Mouse (Mus musculus) heart, embryonic 14.5 days (tissue): ENCODE results near the gene Ccdc117. TPM values are rescaled to one million over a fixed set of nuclear protein-coding genes. Genes with fewer than 3 reads are reported as not detected.

Experiments
- ATAC-seq: fragments of 200-750 bp; cut with Nextera tagmentation; 2 replicates; pipeline ENCODE4 v1.8.0; 2017; ENCODE audit warnings: low read depth, moderate TSS enrichment; ENCODE audit not compliant: insufficient number of reproducible peaks, insufficient read depth, low FRiP score
- H3K27ac ChIP-seq, 2 experiments: fragments of 200-500 bp in 1 of 2; fragments of 300-500 bp in 1 of 2; sonication (generic) in 1 of 2; replicated peaks in 1 of 2; 2 replicates each; pipeline ENCODE4 v1.5.1; 2012 to 2014; ENCODE audit warnings: low read depth in 2 of 2, low read length in 2 of 2, control low read depth in 1 of 2, mild to moderate bottlenecking in 1 of 2, mixed read lengths in 1 of 2; ENCODE audit not compliant: control insufficient read depth in 1 of 2, insufficient read depth in 1 of 2
- H3K27me3 ChIP-seq: fragments of 300-500 bp; sonication (generic); 2 replicates; pipeline ENCODE4 v1.6.1; 2014; ENCODE audit warnings: mild to moderate bottlenecking, low read length, control low read depth; ENCODE audit not compliant: control insufficient read depth, insufficient read depth
- H3K36me3 ChIP-seq: fragments of 300-500 bp; sonication (generic); 2 replicates; pipeline ENCODE4 v1.6.1; 2014; ENCODE audit warnings: mild to moderate bottlenecking, control low read depth, low read length, mixed read lengths; ENCODE audit not compliant: control insufficient read depth, insufficient read depth
- H3K4me1 ChIP-seq, 2 experiments: fragments of 200-500 bp in 1 of 2; fragments of 300-500 bp in 1 of 2; sonication (generic) in 1 of 2; 2 replicates each; pipeline ENCODE4 v1.6.1; 2012 to 2014; ENCODE audit warnings: low read length in 2 of 2, control low read depth in 1 of 2, mixed read lengths in 1 of 2; ENCODE audit not compliant: control insufficient read depth in 2 of 2, insufficient read depth in 2 of 2
- H3K4me2 ChIP-seq: fragments of 300-500 bp; sonication (generic); 2 replicates; pipeline ENCODE4 v1.6.1; 2014; ENCODE audit warnings: mild to moderate bottlenecking, low read length
- H3K4me3 ChIP-seq, 2 experiments: fragments of 200-500 bp in 1 of 2; fragments of 300-500 bp in 1 of 2; sonication (generic) in 1 of 2; 2 replicates each; pipeline ENCODE4 v1.5.1; 2012 to 2014; ENCODE audit warnings: low read length in 2 of 2, mild to moderate bottlenecking in 2 of 2, control low read depth in 1 of 2, low read depth in 1 of 2, moderate library complexity in 1 of 2; ENCODE audit not compliant: control insufficient read depth in 1 of 2, insufficient read depth in 1 of 2
- H3K9ac ChIP-seq: fragments of 300-500 bp; sonication (generic); 2 replicates; pipeline ENCODE4 v1.6.1; 2014; ENCODE audit warnings: mild to moderate bottlenecking, low read length
- H3K9me3 ChIP-seq: fragments of 300-500 bp; sonication (generic); 2 replicates; pipeline ENCODE4 v1.6.1; 2016; ENCODE audit warnings: low read length, control low read depth; ENCODE audit not compliant: control insufficient read depth
- WGBS: fragments of 180-500 bp; shearing (Covaris S2); extraction: QIAGEN DNeasy Blood & Tissue Kit; methylation state at CpG from one replicate; pipeline ENCODE4 v1.1.7; 2014; 5-methylcytosine and 5-hydroxymethylcytosine counted together
- polyA plus RNA-seq: library from polyadenylated mRNA; unstranded; fragments of >200 nt; fragmentation: Nextera tagmentation; extraction: Ambion mirVana; gene quantifications from 2 replicates; pipeline ENCODE4 v1.2.1, GENCODE M21; 2014

Gene Ccdc117
- polyA plus RNA-seq, 1 experiment from 2014 or later = 12.5 TPM

- Histone ChIP-seq H3K27ac (no peak overlapping the region), H3K4me3 (no peak overlapping the region), H3K9ac (no peak overlapping the region), H3K27me3 (no peaks in the 10 kb centered on the region), H3K4me2 (no peak overlapping the region), H3K36me3 (no peaks in the 10 kb centered on the region), H3K9me3 (no peaks in the 10 kb centered on the region), H3K4me1 (peaks cover 0 to 10% of the 10 kb centered on the region in 2 experiments; a peak in 2 of 4 replicates)
- no peak for ATAC-seq
- 69% methylated on average over 8 of the region's 8 CpGs for WGBS
These were observed 32.5 kb downstream of the Ccdc117 start for GRCm38 (mm10) chr11:5509215-5510098.

- WGBS = 14% methylated on average over 18 of the region's 18 CpGs
- peak; percentile 82 for ATAC-seq
- no peaks in the 10 kb centered on the region for H3K27me3 ChIP-seq
- H3K9me3 ChIP-seq = no peaks in the 10 kb centered on the region
- peak overlapping the region; percentile 54; the same call in 1 of the 2 replicates for H3K9ac ChIP-seq
- peak overlapping the region; percentile 56 for H3K4me2 ChIP-seq
- H3K4me1 ChIP-seq = peaks cover 0 to 10% of the 10 kb centered on the region in 2 experiments; a peak in 2 of 4 replicates
- no peaks in the 10 kb centered on the region for H3K36me3 ChIP-seq
- H3K4me3 ChIP-seq = peak overlapping the region; percentile 35
- peak overlapping the region; percentile 16 to 53 for H3K27ac ChIP-seq
These were observed 36.0 kb downstream of the Ccdc117 start for GRCm38 (mm10) chr11:5505856-5506575.

GRCm38 (mm10) chr11:5502351-5503051 lies 39.5 kb downstream of the Ccdc117 start:
- no peaks in the 10 kb centered on the region for H3K9me3 ChIP-seq
- ATAC-seq = no peak
- no peak overlapping the region for H3K4me2 ChIP-seq
- H3K4me3 ChIP-seq = no peak overlapping the region
- peaks cover 0 to 6% of the 10 kb centered on the region in 2 experiments; a peak in 2 of 4 replicates for H3K4me1 ChIP-seq
- no peaks in the 10 kb centered on the region for H3K36me3 ChIP-seq
- H3K9ac ChIP-seq = no peak overlapping the region
- no peak overlapping the region for H3K27ac ChIP-seq
- H3K27me3 ChIP-seq = no peaks in the 10 kb centered on the region
- WGBS = 89% methylated on average over 10 of the region's 10 CpGs

GRCm38 (mm10) chr11:5500903-5501741 lies 40.9 kb downstream of the Ccdc117 start:
- 84% methylated on average over 13 of the region's 13 CpGs for WGBS

GRCm38 (mm10) chr11:5499961-5500644 lies 41.9 kb downstream of the Ccdc117 start:
- no peak for ATAC-seq
- 77% methylated on average over 11 of the region's 11 CpGs for WGBS
- Histone ChIP-seq H3K27ac (no peak overlapping the region), H3K9ac (no peak overlapping the region), H3K4me1 (no peaks in the 10 kb centered on the region), H3K36me3 (no peaks in the 10 kb centered on the region), H3K27me3 (no peaks in the 10 kb centered on the region), H3K4me3 (no peak overlapping the region), H3K4me2 (no peak overlapping the region), H3K9me3 (no peaks in the 10 kb centered on the region)

More at GRCm38 (mm10) chr11:5500903-5501741, 40.9 kb downstream of the Ccdc117 start:
- no peaks in the 10 kb centered on the region for H3K27me3 ChIP-seq
- no peak overlapping the region for H3K27ac ChIP-seq
- no peaks in the 10 kb centered on the region for H3K36me3 ChIP-seq
- no peak overlapping the region for H3K9ac ChIP-seq
- peaks cover 0 to 6% of the 10 kb centered on the region in 2 experiments; a peak in 2 of 4 replicates for H3K4me1 ChIP-seq
- H3K4me2 ChIP-seq = no peak overlapping the region
- H3K9me3 ChIP-seq = no peaks in the 10 kb centered on the region
- no peak overlapping the region for H3K4me3 ChIP-seq
- ATAC-seq = no peak

GRCm38 (mm10) chr11:5498931-5499661 lies 42.9 kb downstream of the Ccdc117 start:
- Histone ChIP-seq H3K36me3 (no peaks in the 10 kb centered on the region), H3K9ac (no peak overlapping the region), H3K4me1 (no peaks in the 10 kb centered on the region), H3K4me2 (no peak overlapping the region), H3K4me3 (no peak overlapping the region), H3K9me3 (no peaks in the 10 kb centered on the region), H3K27ac (peak overlapping the region; percentile 2 to 10; a peak in 3 of 4 replicates), H3K27me3 (no peaks in the 10 kb centered on the region)
- WGBS = 76% methylated on average over 13 of the region's 13 CpGs
- no peak for ATAC-seq
